Mouse (Mus musculus) gastrocnemius, postnatal 4 days (tissue): ENCODE data around the gene Ppfibp2. TPM values are rescaled to one million over a fixed set of nuclear protein-coding genes. Genes with fewer than 3 reads are reported as not detected.

ENCODE experiments used
- DNase-seq, 2 experiments: peaks; one replicate each; pipeline ENCODE4 v3.0.0; 2021 to 2022; ENCODE audit warnings: low spot score in 2 of 2, mixed read lengths in 2 of 2
- total RNA-seq, 2 experiments: library from RNA; stranded (reverse); gene quantifications; 2 replicates each; pipeline ENCODE4 v1.2.3; 2021

Ppfibp2 gene
- total RNA-seq, 2 experiments from 2014 or later = 24.4 to 25.7 TPM

GRCm38 (mm10) chr7:107699926-107700325 is 104.9 kb downstream of the Ppfibp2 start:
- DNase-seq = no peak

GRCm38 (mm10) chr7:107700646-107701045 is 105.6 kb downstream of the Ppfibp2 start:
- no peak for DNase-seq

GRCm38 (mm10) chr7:107702461-107703380 is 107.7 kb downstream of the Ppfibp2 start:
- no peak for DNase-seq

GRCm38 (mm10) chr7:107705941-107706340 is 110.9 kb downstream of the Ppfibp2 start:
- no peak for DNase-seq

GRCm38 (mm10) chr7:107707650-107708049 is 112.6 kb downstream of the Ppfibp2 start:
- DNase-seq = no peak

GRCm38 (mm10) chr7:107708491-107709112 is 113.6 kb downstream of the Ppfibp2 start:
- peak; percentile 42 to 75 for DNase-seq

GRCm38 (mm10) chr7:107712743-107713142 is 117.7 kb downstream of the Ppfibp2 start:
- no peak for DNase-seq

- DNase-seq = no peak
Measured at GRCm38 (mm10) chr7:107714067-107714466, 119.1 kb downstream of the Ppfibp2 start.

- DNase-seq = no peak
Measured at GRCm38 (mm10) chr7:107720771-107721170, 125.8 kb downstream of the Ppfibp2 start.

GRCm38 (mm10) chr7:107722536-107722935 is 127.5 kb downstream of the Ppfibp2 start:
- no peak for DNase-seq

- no peak for DNase-seq
Measured at GRCm38 (mm10) chr7:107727538-107727937, 132.5 kb downstream of the Ppfibp2 start.

- DNase-seq = no peak
Measured at GRCm38 (mm10) chr7:107730587-107730986, 135.6 kb downstream of the Ppfibp2 start.

GRCm38 (mm10) chr7:107733162-107733561 is 138.2 kb downstream of the Ppfibp2 start:
- DNase-seq = no peak

- no peak for DNase-seq
Measured at GRCm38 (mm10) chr7:107738726-107739125, 143.7 kb downstream of the Ppfibp2 start.

GRCm38 (mm10) chr7:107742963-107743465 is 148.0 kb downstream of the Ppfibp2 start:
- no peak for DNase-seq

- no peak for DNase-seq
Measured at GRCm38 (mm10) chr7:107744454-107744853, 149.4 kb downstream of the Ppfibp2 start.

- DNase-seq = no peak
Measured at GRCm38 (mm10) chr7:107745111-107745510, 150.1 kb downstream of the Ppfibp2 start.

- DNase-seq = no peak
Measured at GRCm38 (mm10) chr7:107746036-107746435, 151.0 kb downstream of the Ppfibp2 start.

- no peak for DNase-seq
Measured at GRCm38 (mm10) chr7:107747476-107747875, 152.5 kb downstream of the Ppfibp2 start.

GRCm38 (mm10) chr7:107747954-107748353 is 152.9 kb downstream of the Ppfibp2 start:
- DNase-seq = peak in 1 of 2 experiments; percentile 51

- DNase-seq = no peak
Measured at GRCm38 (mm10) chr7:107749270-107749669, 154.3 kb downstream of the Ppfibp2 start.

- DNase-seq = no peak
Measured at GRCm38 (mm10) chr7:107749721-107750120, 154.7 kb downstream of the Ppfibp2 start.
